Mouse (Mus musculus): ENCODE results near the gene Myrip. TPM values are rescaled to one million over a fixed set of nuclear protein-coding genes. Genes with fewer than 3 reads are reported as not detected.

Gene Myrip
- polyA plus RNA-seq, 1 experiment: 1.7 TPM

- 82% methylated on average over 4 of the region's 4 CpGs for WGBS
- no peak for TF ChIP-seq POLR2A (IDR thresholded peaks at IDR 0.05; ENCODE audit: low read depth, low read length)
- no peak for TF ChIP-seq CTCF (IDR thresholded peaks at IDR 0.05; ENCODE audit: extremely low read depth, insufficient read length, insufficient replicate concordance, low read depth, low read length)
- Histone ChIP-seq H3K4me1 (ENCODE audit: control insufficient read depth, insufficient read depth, insufficient read length, low read length) (no peaks in the 10 kb centered on the region), H3K27me3 (ENCODE audit: control insufficient read depth, insufficient read depth, low read length) (no peaks in the 10 kb centered on the region), H3K36me3 (ENCODE audit: control insufficient read depth, insufficient read depth, low read length) (no peaks in the 10 kb centered on the region), H3K4me3 (ENCODE audit: low read depth, low read length) (no peak overlapping the region), H3K27ac (ENCODE audit: insufficient read depth, low read depth, low read length) (no peak overlapping the region)
Measured at GRCm38 (mm10) chr9:120482382-120482781, 181.1 kb downstream of the Myrip start.

GRCm38 (mm10) chr9:120483101-120483500 is 181.8 kb downstream of the Myrip start:
- Histone ChIP-seq H3K27ac (ENCODE audit: insufficient read depth, low read depth, low read length) (no peak overlapping the region), H3K4me3 (ENCODE audit: low read depth, low read length) (no peak overlapping the region), H3K36me3 (ENCODE audit: control insufficient read depth, insufficient read depth, low read length) (no peaks in the 10 kb centered on the region), H3K4me1 (ENCODE audit: control insufficient read depth, insufficient read depth, insufficient read length, low read length) (no peaks in the 10 kb centered on the region), H3K27me3 (ENCODE audit: control insufficient read depth, insufficient read depth, low read length) (no peaks in the 10 kb centered on the region)
- TF ChIP-seq POLR2A (IDR thresholded peaks at IDR 0.05; ENCODE audit: low read depth, low read length) (no peak), CTCF (IDR thresholded peaks at IDR 0.05; ENCODE audit: extremely low read depth, insufficient read length, insufficient replicate concordance, low read depth, low read length) (no peak)
- WGBS: 83% methylated on average over 8 of the region's 8 CpGs

DNA sequence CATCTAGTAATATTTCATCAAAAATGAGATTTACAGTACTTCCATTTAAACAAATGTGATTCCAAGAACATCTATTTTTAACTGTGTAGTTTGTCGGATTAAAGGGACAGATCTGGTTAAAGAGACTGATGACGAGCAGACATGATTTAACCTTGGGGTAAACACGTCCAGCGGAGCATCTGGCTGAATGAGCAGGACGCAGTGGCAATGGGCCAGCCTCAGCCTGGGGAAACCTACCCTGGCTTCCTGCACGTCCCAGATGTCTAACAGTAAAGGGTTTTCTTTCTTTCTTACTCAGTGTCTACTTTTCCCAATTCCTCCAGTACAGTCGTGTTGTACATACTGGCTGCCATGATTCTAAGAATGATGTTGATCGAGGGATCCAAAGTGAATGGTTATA is 185.8 kb downstream of the Myrip start:
- H3K4me1 ChIP-seq (ENCODE audit: control insufficient read depth, insufficient read depth, insufficient read length, low read length): peaks cover 2% of the 10 kb centered on the region; the same call in 1 of the 2 replicates
- 75% methylated on average over 8 of the region's 8 CpGs for WGBS
- TF ChIP-seq POLR2A (IDR thresholded peaks at IDR 0.05; ENCODE audit: low read depth, low read length) (no peak), CTCF (IDR thresholded peaks at IDR 0.05; ENCODE audit: extremely low read depth, insufficient read length, insufficient replicate concordance, low read depth, low read length) (no peak)
- H3K27me3 ChIP-seq (ENCODE audit: control insufficient read depth, insufficient read depth, low read length): no peaks in the 10 kb centered on the region
- H3K36me3 ChIP-seq (ENCODE audit: control insufficient read depth, insufficient read depth, low read length): no peaks in the 10 kb centered on the region
- H3K4me3 ChIP-seq (ENCODE audit: low read depth, low read length): no peak overlapping the region
- H3K27ac ChIP-seq (ENCODE audit: insufficient read depth, low read depth, low read length): no peak overlapping the region

GRCm38 (mm10) chr9:120491509-120491908 is 190.2 kb downstream of the Myrip start:
- Histone ChIP-seq H3K27me3 (ENCODE audit: control insufficient read depth, insufficient read depth, low read length) (no peaks in the 10 kb centered on the region), H3K27ac (ENCODE audit: insufficient read depth, low read depth, low read length) (no peak overlapping the region), H3K4me3 (ENCODE audit: low read depth, low read length) (no peak overlapping the region), H3K4me1 (ENCODE audit: control insufficient read depth, insufficient read depth, insufficient read length, low read length) (peaks cover 2% of the 10 kb centered on the region; the same call in 1 of the 2 replicates), H3K36me3 (ENCODE audit: control insufficient read depth, insufficient read depth, low read length) (peaks cover 12% of the 10 kb centered on the region)
- 90% methylated on average over 3 of the region's 3 CpGs for WGBS
- TF ChIP-seq CTCF (IDR thresholded peaks at IDR 0.05; ENCODE audit: extremely low read depth, insufficient read length, insufficient replicate concordance, low read depth, low read length) (no peak), POLR2A (IDR thresholded peaks at IDR 0.05; ENCODE audit: low read depth, low read length) (no peak)

DNA sequence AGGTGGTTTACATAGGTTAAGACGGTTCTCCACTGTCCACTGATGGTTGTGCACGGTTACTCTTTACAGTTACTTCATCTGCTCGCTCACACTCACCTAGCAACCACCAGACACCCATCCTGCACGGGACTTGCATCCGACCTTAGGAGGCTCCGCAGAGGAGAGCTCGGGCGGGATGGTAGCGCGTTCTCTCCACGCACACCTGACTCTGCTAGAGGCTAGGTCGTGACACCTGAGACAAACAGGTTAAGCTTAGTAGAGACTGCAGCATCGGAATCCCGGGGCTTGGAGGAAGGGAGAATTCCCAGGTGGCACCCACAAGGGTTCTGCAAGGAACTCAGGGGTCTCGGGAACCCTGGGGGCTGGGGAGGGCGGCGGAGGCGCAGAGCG is 190.7 kb downstream of the Myrip start, which contains the start of gene Eif1b:
Eif1b (plus strand) TSS at position 223 of the 390 bp plus-strand sequence.
- Histone ChIP-seq H3K27ac (ENCODE audit: insufficient read depth, low read depth, low read length) (peak within 1 kb of the TSS; percentile 53), H3K36me3 (ENCODE audit: control insufficient read depth, insufficient read depth, low read length) (peaks cover 12% of the 10 kb centered on the region), H3K4me3 (ENCODE audit: low read depth, low read length) (peak within 1 kb of the TSS; percentile 97), H3K27me3 (ENCODE audit: control insufficient read depth, insufficient read depth, low read length) (no peaks in the 10 kb centered on the region), H3K4me1 (ENCODE audit: control insufficient read depth, insufficient read depth, insufficient read length, low read length) (peaks cover 2% of the 10 kb centered on the region; the same call in 1 of the 2 replicates)
- WGBS: 3% methylated on average over 19 of the region's 19 CpGs
- TF ChIP-seq POLR2A (IDR thresholded peaks at IDR 0.05; ENCODE audit: low read depth, low read length): no peak
- TF ChIP-seq CTCF (IDR thresholded peaks at IDR 0.05; ENCODE audit: extremely low read depth, insufficient read length, insufficient replicate concordance, low read depth, low read length): no peak

DNA sequence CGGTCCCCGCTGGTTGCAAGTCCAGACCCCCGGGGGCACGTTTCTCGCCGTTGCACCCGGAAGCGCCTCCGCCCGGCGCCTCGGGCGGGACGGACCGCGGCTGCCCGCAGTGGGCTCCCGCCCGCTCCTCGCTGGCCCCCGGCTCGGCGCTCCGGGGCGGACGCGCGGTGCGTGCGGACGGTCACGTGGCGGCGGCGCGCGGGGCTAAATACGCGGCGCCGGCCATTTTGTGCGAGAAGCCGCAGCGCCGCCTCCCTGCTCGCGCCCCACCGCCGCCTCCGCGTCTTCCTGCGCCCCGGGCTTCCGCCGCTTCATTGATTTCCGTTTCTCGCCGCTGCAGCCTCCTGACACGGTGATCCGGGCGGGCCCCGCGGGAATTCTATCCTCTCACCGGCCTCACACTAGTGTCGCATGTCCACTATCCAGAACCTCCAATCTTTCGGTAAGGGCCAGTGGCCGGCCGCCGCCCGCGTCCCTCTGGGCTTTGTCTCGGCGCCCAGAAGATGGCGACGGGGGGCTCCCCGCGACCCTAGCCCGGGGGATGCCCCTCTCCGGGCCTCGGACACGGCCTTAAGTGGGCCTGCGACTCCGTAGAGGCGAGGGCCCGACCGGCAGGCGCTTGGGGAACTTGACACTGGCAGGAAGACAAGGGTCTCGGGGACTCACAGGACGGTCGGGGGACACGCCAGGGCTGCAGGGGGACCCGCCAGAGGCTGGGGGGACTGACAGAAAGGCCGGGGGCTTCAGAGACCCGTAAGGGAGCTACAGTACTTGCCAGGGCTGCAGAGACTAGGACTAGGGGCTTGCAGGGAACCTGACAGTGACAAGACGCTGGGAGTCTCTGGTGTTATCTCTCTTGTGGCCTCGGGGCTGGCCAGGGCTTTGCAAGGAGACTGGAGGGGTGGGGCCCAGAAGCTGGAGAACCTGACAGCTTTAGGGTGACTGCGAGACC is 191.4 kb downstream of the Myrip start:
- under 1% methylated on average over 97 of the region's 97 CpGs for WGBS
- Histone ChIP-seq H3K4me1 (ENCODE audit: control insufficient read depth, insufficient read depth, insufficient read length, low read length) (peaks cover 2% of the 10 kb centered on the region; the same call in 1 of the 2 replicates), H3K4me3 (ENCODE audit: low read depth, low read length) (peak overlapping the region; percentile 97), H3K36me3 (ENCODE audit: control insufficient read depth, insufficient read depth, low read length) (peaks cover 12% of the 10 kb centered on the region), H3K27ac (ENCODE audit: insufficient read depth, low read depth, low read length) (peak overlapping the region; percentile 53), H3K27me3 (ENCODE audit: control insufficient read depth, insufficient read depth, low read length) (no peaks in the 10 kb centered on the region)
- TF ChIP-seq CTCF (IDR thresholded peaks at IDR 0.05; ENCODE audit: extremely low read depth, insufficient read length, insufficient replicate concordance, low read depth, low read length): no peak
- peak; percentile 45; the same call in 1 of the 2 replicates for TF ChIP-seq POLR2A (IDR thresholded peaks at IDR 0.05; ENCODE audit: low read depth, low read length)

DNA sequence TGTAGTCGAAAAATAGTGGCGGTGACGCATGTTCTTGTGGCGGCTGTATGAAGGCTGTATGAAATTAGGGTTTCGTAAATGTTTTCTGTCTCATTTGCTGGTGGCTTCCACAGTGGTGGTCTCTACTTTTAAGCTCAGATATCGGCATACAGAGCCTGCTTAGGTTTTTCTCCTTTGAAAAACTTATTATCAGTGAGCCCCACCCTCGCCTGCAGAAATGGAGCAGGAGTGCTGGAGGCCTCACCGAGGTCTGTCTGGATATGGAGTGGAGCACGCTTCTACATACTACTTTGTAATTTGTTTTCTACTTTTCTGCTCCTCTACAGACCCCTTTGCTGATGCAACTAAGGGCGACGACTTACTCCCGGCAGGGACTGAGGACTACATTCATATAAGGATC is 192.5 kb downstream of the Myrip start:
- H3K27me3 ChIP-seq (ENCODE audit: control insufficient read depth, insufficient read depth, low read length): no peaks in the 10 kb centered on the region
- TF ChIP-seq CTCF (IDR thresholded peaks at IDR 0.05; ENCODE audit: extremely low read depth, insufficient read length, insufficient replicate concordance, low read depth, low read length) (no peak), POLR2A (IDR thresholded peaks at IDR 0.05; ENCODE audit: low read depth, low read length) (no peak)
- peaks cover 2% of the 10 kb centered on the region; the same call in 1 of the 2 replicates for H3K4me1 ChIP-seq (ENCODE audit: control insufficient read depth, insufficient read depth, insufficient read length, low read length)
- H3K4me3 ChIP-seq (ENCODE audit: low read depth, low read length): no peak overlapping the region
- H3K27ac ChIP-seq (ENCODE audit: insufficient read depth, low read depth, low read length): no peak overlapping the region
- 73% methylated on average over 12 of the region's 12 CpGs for WGBS
- H3K36me3 ChIP-seq (ENCODE audit: control insufficient read depth, insufficient read depth, low read length): peaks cover 12% of the 10 kb centered on the region
